Mouse (Mus musculus) lung, postnatal 0 days (tissue): ENCODE data around the gene Vwa2.

Experiments used
- CTCF ChIP-seq: IDR thresholded peaks from 2 replicates; pipeline ENCODE4 v1.5.1; 2016; ENCODE audit warnings: antibody characterized with exemption, mild to moderate bottlenecking
- EP300 ChIP-seq: IDR thresholded peaks from 2 replicates; pipeline ENCODE4 v1.6.1; 2016; ENCODE audit warnings: antibody characterized with exemption, mild to moderate bottlenecking, control low read depth

DNA sequence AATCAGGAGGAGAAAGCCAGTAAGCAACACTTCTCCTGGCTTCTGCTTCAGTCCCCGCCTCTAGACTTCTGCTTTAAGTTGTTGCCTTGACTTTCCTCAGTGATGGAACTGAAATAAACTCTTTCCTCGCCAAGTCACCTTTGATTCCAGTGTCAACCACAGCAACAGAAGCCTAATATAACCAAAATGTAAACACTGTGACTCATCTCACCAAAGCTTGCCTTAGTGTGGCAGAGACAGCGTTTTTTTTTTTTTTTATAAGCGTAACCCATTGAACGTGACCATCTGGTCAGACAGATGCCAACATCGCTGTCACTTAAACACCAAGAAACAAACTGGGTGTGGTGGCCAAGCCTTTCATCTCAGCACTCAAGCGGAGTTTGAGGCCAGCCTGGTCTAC, 68.2 kb downstream of the Vwa2 start:
- TF ChIP-seq CTCF (no peak), EP300 (no peak)
